Mouse (Mus musculus): ENCODE data around the gene Nxpe3.

The Nxpe3 gene

DNA sequence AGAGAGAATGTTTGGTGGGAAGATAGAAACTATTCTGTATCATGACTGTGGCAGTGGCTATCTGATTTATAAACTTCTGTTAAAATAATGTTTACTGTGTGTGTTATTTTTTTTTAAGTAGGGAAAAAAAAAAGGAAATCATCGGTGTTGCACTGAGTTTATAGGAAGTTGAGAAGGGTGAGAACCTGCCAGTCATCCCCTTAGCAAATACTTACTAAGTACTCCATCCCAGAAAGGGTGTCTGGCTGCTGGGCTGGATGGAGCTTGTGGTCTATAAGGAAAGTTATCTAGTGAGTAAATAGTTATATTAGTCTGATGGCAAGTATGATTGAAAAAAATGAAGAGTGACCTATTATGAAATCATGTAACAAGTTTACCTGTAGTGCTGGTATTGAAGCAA lies 93.5 kb downstream of the Nxpe3 start:
- DNase-seq = no peak

DNA sequence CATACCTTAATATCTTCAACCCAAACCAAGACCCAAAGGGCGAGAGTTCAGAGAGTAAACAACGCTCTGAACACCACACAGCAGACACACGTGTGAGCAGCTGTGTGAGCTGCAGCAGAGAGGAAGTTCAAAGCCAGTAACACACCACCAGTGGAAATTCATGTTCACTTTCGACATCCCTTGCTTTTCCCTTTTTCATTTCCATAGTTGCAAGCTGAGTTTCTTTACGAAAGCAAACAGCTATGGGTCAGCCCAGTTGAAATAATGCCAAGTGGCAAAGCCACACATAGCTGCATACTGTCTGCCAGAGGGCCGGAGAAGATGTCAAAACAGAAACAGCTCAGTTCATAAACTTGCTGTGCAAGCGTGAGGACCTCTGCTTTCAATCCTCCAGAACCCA lies 96.2 kb downstream of the Nxpe3 start:
- no peak for DNase-seq

DNA sequence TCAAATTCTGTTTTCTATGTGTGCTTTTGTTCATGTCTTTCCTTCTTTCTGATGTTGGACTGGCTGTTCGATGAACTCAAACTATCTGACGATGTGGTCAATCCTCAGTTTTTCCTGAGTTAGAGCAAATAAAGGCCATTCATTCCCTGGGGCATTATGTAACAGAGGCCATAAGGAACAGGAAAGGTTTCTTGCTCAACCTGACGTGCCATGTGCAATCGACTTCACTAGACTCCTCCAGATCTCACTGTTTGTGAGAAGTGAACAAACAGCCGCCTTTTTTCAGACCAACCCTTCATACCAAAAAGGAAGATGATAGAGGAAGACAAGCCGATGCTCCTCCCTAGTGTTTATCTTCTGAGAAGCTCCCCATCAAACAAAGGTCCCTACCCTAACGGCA lies 104.8 kb downstream of the Nxpe3 start:
- DNase-seq = no peak
